Mouse (Mus musculus): ENCODE measurements around the gene Scube1.

DNA sequence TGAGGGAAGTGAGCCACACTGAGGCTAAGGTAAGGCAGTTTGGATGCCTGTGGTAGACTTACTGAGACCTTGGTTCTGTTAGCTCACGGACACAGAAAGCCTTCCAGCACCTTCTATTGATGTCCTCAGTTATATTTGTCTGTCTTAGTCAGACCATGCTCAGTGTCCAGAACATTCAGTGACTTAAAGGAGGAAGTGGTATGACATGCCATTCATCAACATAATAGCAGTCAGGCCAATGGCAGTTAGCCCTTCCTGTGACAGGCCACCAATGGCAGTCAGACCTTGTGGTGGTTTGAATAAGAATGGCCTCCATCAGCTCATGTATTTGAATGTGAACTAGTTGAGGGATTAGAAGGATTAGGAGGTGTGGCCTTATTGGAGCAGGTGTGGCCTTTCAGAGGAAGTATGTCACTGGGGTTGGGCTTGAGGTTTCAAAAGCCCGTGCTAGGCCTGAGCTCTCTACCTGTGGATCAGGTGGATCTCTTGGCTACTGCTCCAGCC lies 98.6 kb downstream of the Scube1 start:
- no peak for TF ChIP-seq ZMIZ1 (IDR thresholded peaks at IDR 0.05; ENCODE audit: low read depth, low read length)
- TF ChIP-seq POLR2A (IDR thresholded peaks at IDR 0.05; ENCODE audit: control insufficient read depth in 1 of 2, insufficient read depth in 1 of 2, low read depth in 1 of 2, low read length in 2 of 2, poor library complexity in 1 of 2), result no peak
- TF ChIP-seq JUND (IDR thresholded peaks at IDR 0.05; ENCODE audit: low read depth, low read length), result no peak
- TF ChIP-seq MXI1 (IDR thresholded peaks at IDR 0.05; ENCODE audit: low read depth, low read length), result no peak
- no peak for TF ChIP-seq TAL1 (IDR thresholded peaks at IDR 0.05; ENCODE audit: low read length)
- TF ChIP-seq POLR2AphosphoS5 (IDR thresholded peaks at IDR 0.05; ENCODE audit: borderline replicate concordance, low read depth, low read length), result no peak
- TF ChIP-seq ZNF384 (IDR thresholded peaks at IDR 0.05; ENCODE audit: low read depth, low read length), result no peak
- no peak for TF ChIP-seq USF2 (IDR thresholded peaks at IDR 0.05; ENCODE audit: borderline replicate concordance in 1 of 2, insufficient read depth in 1 of 2, low read depth in 1 of 2, low read length in 2 of 2)
- TF ChIP-seq CTCF (IDR thresholded peaks at IDR 0.05 in 2 of 3, conservative IDR thresholded peaks at IDR 0.05 in 1 of 3; ENCODE audit: control insufficient read depth in 1 of 3, insufficient read depth in 1 of 3, low read depth in 2 of 3, low read length in 3 of 3, poor library complexity in 1 of 3, severe bottlenecking in 1 of 3), result no peak
- no peak for TF ChIP-seq UBTF (IDR thresholded peaks at IDR 0.05; ENCODE audit: borderline replicate concordance, insufficient read depth, low read depth, low read length)
- TF ChIP-seq CHD1 (IDR thresholded peaks at IDR 0.05; ENCODE audit: low read depth, low read length), result no peak
- no peak for TF ChIP-seq RAD21 (IDR thresholded peaks at IDR 0.05; ENCODE audit: low read depth, low read length)
